Mouse (Mus musculus) lung, postnatal 0 days (tissue): ENCODE measurements around the gene Sh3d19.

Experiments
- CTCF ChIP-seq: IDR thresholded peaks from 2 replicates; pipeline ENCODE4 v1.5.1; 2016; ENCODE audit warnings: antibody characterized with exemption, mild to moderate bottlenecking
- EP300 ChIP-seq: IDR thresholded peaks from 2 replicates; pipeline ENCODE4 v1.6.1; 2016; ENCODE audit warnings: antibody characterized with exemption, mild to moderate bottlenecking, control low read depth

DNA sequence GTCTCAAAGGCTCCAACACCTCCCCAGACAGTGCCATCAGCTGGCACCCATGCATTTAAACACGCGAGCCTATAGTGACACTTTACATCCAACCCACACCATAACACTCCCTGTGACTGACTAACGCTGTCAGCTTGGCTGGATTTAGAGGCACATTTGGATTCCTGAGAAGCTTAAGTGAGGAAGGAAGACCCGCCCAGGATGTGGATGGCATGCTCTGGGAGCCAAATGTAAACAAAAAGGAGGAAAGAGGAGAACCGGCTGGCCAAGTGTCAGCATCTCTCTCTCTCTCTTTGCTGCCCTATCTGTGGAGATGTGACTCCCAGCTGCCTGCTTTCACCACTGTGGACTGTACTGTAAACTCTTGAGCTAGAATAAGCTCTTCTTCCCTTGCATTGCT, 9.8 kb upstream of the Sh3d19 start:
- TF ChIP-seq CTCF (no peak), EP300 (peak; percentile 92)
